Mouse (Mus musculus): ENCODE measurements around the gene Scn1a. TPM values are rescaled to one million over a fixed set of nuclear protein-coding genes. Genes with fewer than 3 reads are reported as not detected.

Scn1a gene
- not detected in 4 replicates for total RNA-seq (2023; ENCODE audit: inconsistent age)

DNA sequence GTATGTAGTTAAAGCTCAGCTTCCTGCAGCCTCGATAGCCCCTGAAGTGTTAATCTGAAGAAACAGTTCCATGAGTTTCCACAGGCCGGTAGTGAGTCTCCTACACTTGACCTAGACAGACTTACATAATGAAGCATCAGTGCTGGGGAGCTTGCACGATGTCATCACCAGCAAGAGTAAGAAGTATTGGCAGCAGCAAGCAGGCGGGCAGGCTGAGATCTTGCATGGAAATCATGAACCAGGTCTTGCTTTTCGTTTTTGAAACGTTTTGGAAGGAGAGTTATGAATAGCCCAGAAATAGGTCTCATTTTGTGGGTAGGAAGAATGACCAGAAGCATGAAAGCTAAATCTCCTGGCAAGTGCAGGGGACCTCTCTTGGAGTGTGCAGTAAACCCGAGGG is at the start of gene Scn1a:
Gene Scn1a, minus strand, starts transcription at position 130 of the 400 bp plus-strand sequence.

DNA sequence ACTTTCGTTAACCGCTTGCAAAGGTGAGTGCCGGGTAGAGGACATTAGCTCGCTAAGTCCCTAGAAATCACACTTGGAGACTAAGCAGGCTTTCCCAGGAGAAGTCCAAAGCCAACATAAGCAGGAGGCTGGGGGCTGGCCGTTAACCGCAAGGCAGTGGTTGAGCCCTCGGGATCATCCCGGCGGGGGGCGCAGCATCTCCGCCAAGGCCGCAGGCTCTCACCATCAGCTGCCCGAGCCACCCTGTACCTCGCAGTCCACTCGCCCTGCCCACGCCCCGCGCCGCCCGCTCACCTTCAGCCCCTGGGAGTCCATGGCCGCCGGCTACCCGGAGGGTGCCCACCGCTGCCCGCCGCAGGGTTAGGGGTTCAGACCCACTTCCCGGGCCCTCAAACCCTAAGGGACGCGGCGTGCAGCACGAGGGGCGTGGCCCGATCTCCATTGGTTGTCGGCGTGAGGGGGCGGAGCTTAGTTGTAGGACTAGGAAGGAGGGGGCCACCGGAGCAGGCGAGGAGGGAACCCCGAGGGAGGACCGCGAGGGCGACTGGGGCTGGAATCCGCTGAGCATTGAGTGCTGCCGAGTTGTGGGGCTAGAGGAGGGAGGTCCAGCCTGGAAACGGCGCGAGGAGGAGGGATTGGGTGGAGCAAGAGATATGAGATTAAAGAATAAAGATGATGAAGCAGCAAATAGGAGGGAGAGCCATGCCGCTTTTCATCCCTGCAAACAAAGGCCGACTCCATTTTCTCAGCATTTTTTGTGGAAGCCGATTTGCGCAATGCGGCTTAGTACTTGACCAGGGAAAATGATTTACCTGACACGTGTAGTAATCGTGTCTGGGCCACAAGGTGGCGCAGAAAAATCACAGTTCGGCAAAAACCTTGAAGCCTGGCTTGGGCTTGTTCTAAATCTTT is 184.2 kb downstream of the Scn1a start, which contains the start of gene Ttc21b:
Gene Ttc21b, minus strand, starts transcription at position 398 of the 912 bp plus-strand sequence.

Other genes starting within 250 kb of the Scn1a start
- gene Ttc21b, start 184.2 kb downstream of the Scn1a start, total RNA-seq (2023; ENCODE audit: inconsistent age), result 3.4 to 4.3 TPM (median 4.2 TPM) in 4 replicates
- not detected in 4 replicates for gene Scn9a, start 194.1 kb upstream of the Scn1a start, total RNA-seq (2023; ENCODE audit: inconsistent age)

Measured in B cell, adult (primary cell).